Mouse (Mus musculus) cerebellum, adult 18-20 months (tissue): ENCODE results near the gene Carmil1.
"Not testable (repeated sequence)": the region's sequence is repeated elsewhere in the genome, so short reads cannot be mapped to it uniquely, and the experiment has no call there.

Source experiments
- DNase-seq, 2 experiments: peaks; one replicate each; pipeline ENCODE4 v3.0.0; 2021

The Carmil1 gene

GRCm38 (mm10) chr13:24147006-24147405, 133.6 kb downstream of the Carmil1 start:
- DNase-seq: no peak

GRCm38 (mm10) chr13:24146541-24146940, 134.1 kb downstream of the Carmil1 start:
- no peak for DNase-seq

GRCm38 (mm10) chr13:24144858-24145257, 135.7 kb downstream of the Carmil1 start:
- no peak for DNase-seq

GRCm38 (mm10) chr13:24144141-24144540, 136.5 kb downstream of the Carmil1 start:
- DNase-seq: peak; percentile 23 to 45

- no peak for DNase-seq
Observed at GRCm38 (mm10) chr13:24136836-24137235, 143.8 kb downstream of the Carmil1 start.

- no peak for DNase-seq
Observed at GRCm38 (mm10) chr13:24135282-24136230, 145.0 kb downstream of the Carmil1 start.

GRCm38 (mm10) chr13:24132866-24133265, 147.7 kb downstream of the Carmil1 start:
- no peak for DNase-seq

GRCm38 (mm10) chr13:24131319-24131718, 149.3 kb downstream of the Carmil1 start:
- DNase-seq: no peak

GRCm38 (mm10) chr13:24130741-24131140, 149.9 kb downstream of the Carmil1 start:
- no peak for DNase-seq

- no peak for DNase-seq
Observed at GRCm38 (mm10) chr13:24128731-24129130, 151.9 kb downstream of the Carmil1 start.

GRCm38 (mm10) chr13:24125865-24126264, 154.7 kb downstream of the Carmil1 start:
- DNase-seq: no peak

- DNase-seq: peak; percentile 46 to 49
Observed at GRCm38 (mm10) chr13:24117181-24117812, 163.3 kb downstream of the Carmil1 start.

- DNase-seq: peak; percentile 72 to 76
Observed at GRCm38 (mm10) chr13:24112689-24113348, 167.8 kb downstream of the Carmil1 start.

GRCm38 (mm10) chr13:24110329-24110728, 170.3 kb downstream of the Carmil1 start:
- DNase-seq: no peak

- DNase-seq: no peak
Observed at GRCm38 (mm10) chr13:24108282-24108681, 172.3 kb downstream of the Carmil1 start.

- no peak for DNase-seq
Observed at GRCm38 (mm10) chr13:24107058-24107457, 173.5 kb downstream of the Carmil1 start.

GRCm38 (mm10) chr13:24105838-24106237, 174.8 kb downstream of the Carmil1 start:
- DNase-seq: no peak

GRCm38 (mm10) chr13:24105340-24105669, 175.3 kb downstream of the Carmil1 start:
- no peak for DNase-seq

GRCm38 (mm10) chr13:24104611-24105339, 175.8 kb downstream of the Carmil1 start:
- DNase-seq: not testable (repeated sequence)

GRCm38 (mm10) chr13:24104016-24104415, 176.6 kb downstream of the Carmil1 start:
- DNase-seq: no peak

GRCm38 (mm10) chr13:24103152-24103551, 177.4 kb downstream of the Carmil1 start:
- DNase-seq: no peak

GRCm38 (mm10) chr13:24102256-24102655, 178.3 kb downstream of the Carmil1 start:
- no peak for DNase-seq
